Mouse (Mus musculus) spleen, adult 2 months (tissue): Measurements from ENCODE around the gene Chit1. TPM values are rescaled to one million over a fixed set of nuclear protein-coding genes. Genes with fewer than 3 reads are reported as not detected.

Experiments
- DNase-seq, 2 experiments: peaks; one replicate each; pipeline versions ENCODE4 v3.0.0 to v3.0.0-alpha.2; 2012 to 2021; ENCODE audit warnings: low spot score in 2 of 2, low read depth in 1 of 2
- H3K27ac ChIP-seq: fragments of 200-500 bp; 2 replicates; pipeline ENCODE4 v1.5.1; 2012; ENCODE audit warnings: low read length, inconsistent platforms; ENCODE audit not compliant: insufficient read depth
- H3K27me3 ChIP-seq: fragments of 200-500 bp; 2 replicates; pipeline ENCODE4 v1.6.1; 2012; ENCODE audit warnings: mild to moderate bottlenecking, moderate library complexity, low read length, inconsistent platforms; ENCODE audit not compliant: control insufficient read depth, insufficient read depth
- H3K36me3 ChIP-seq: fragments of 200-500 bp; 2 replicates; pipeline ENCODE4 v1.6.1; 2012; ENCODE audit warnings: mild to moderate bottlenecking, low read length, inconsistent platforms; ENCODE audit not compliant: control insufficient read depth, insufficient read depth
- H3K4me1 ChIP-seq: fragments of 200-500 bp; 2 replicates; pipeline ENCODE4 v1.6.1; 2011; ENCODE audit warnings: inconsistent platforms; ENCODE audit not compliant: control insufficient read depth, insufficient read depth, insufficient read length
- H3K4me3 ChIP-seq: fragments of 200-500 bp; 2 replicates; pipeline ENCODE4 v1.5.1; 2011; ENCODE audit warnings: mild to moderate bottlenecking, inconsistent platforms; ENCODE audit not compliant: insufficient read depth, insufficient read length; ENCODE audit errors: extremely low read depth
- CTCF ChIP-seq: fragments of 200-500 bp; IDR thresholded peaks from 2 replicates; pipeline ENCODE4 v1.5.1; 2011; ENCODE audit warnings: mild to moderate bottlenecking, inconsistent platforms; ENCODE audit not compliant: insufficient read depth, insufficient read length, insufficient replicate concordance; ENCODE audit errors: extremely low read depth
- POLR2A ChIP-seq: fragments of 200-500 bp; IDR thresholded peaks from 2 replicates; pipeline ENCODE4 v1.6.1; 2011; ENCODE audit warnings: low read depth, low read length, inconsistent platforms
- WGBS: fragments of 180-500 bp; shearing (Covaris S2); methylation state at CpG from one replicate; pipeline ENCODE4 v1.1.7; 2018; 5-methylcytosine and 5-hydroxymethylcytosine counted together
- polyA plus RNA-seq: library from polyadenylated mRNA; depleted of rRNA; stranded (reverse); fragments of >200 nt; gene quantifications from 2 replicates; pipeline ENCODE4 v1.2.3, GENCODE M21; 2012

Gene Chit1
- polyA plus RNA-seq, 1 experiment, result not detected

GRCm38 (mm10) chr1:134184089-134184488, 73.0 kb downstream of the Chit1 start:
- no peaks in the 10 kb centered on the region for H3K27me3 ChIP-seq
- TF ChIP-seq POLR2A, result no peak
- no peak for TF ChIP-seq CTCF
- H3K36me3 ChIP-seq, result no peaks in the 10 kb centered on the region
- no peak overlapping the region for H3K27ac ChIP-seq
- no peak for DNase-seq
- H3K4me3 ChIP-seq, result no peak overlapping the region
- H3K4me1 ChIP-seq, result no peaks in the 10 kb centered on the region
- 52% methylated on average over 4 of the region's 4 CpGs for WGBS

- DNase-seq, result no peak
- no peak for TF ChIP-seq CTCF
- WGBS, result 92% methylated on average over 5 of the region's 5 CpGs
- Histone ChIP-seq H3K27ac (no peak overlapping the region), H3K36me3 (no peaks in the 10 kb centered on the region), H3K27me3 (no peaks in the 10 kb centered on the region), H3K4me1 (no peaks in the 10 kb centered on the region), H3K4me3 (no peak overlapping the region)
Measured at GRCm38 (mm10) chr1:134188217-134188616, 77.2 kb downstream of the Chit1 start.

GRCm38 (mm10) chr1:134188989-134189729, 78.1 kb downstream of the Chit1 start:
- H3K36me3 ChIP-seq, result no peaks in the 10 kb centered on the region
- no peak for DNase-seq
- WGBS, result 23% methylated on average over 12 of the region's 12 CpGs
- no peaks in the 10 kb centered on the region for H3K4me1 ChIP-seq
- H3K4me3 ChIP-seq, result no peak overlapping the region
- H3K27me3 ChIP-seq, result no peaks in the 10 kb centered on the region
- H3K27ac ChIP-seq, result no peak overlapping the region
- no peak for TF ChIP-seq POLR2A
- no peak for TF ChIP-seq CTCF

- Histone ChIP-seq H3K36me3 (no peaks in the 10 kb centered on the region), H3K27ac (no peak overlapping the region)
- 91% methylated on average over 5 of the region's 5 CpGs for WGBS
Measured at GRCm38 (mm10) chr1:134191192-134191591, 80.2 kb downstream of the Chit1 start.

GRCm38 (mm10) chr1:134192024-134192423, 81.0 kb downstream of the Chit1 start:
- Histone ChIP-seq H3K27me3 (no peaks in the 10 kb centered on the region), H3K4me3 (no peak overlapping the region), H3K27ac (no peak overlapping the region), H3K36me3 (no peaks in the 10 kb centered on the region), H3K4me1 (peaks cover 8% of the 10 kb centered on the region; the same call in 1 of the 2 replicates)
- no peak for TF ChIP-seq CTCF
- no peak for TF ChIP-seq POLR2A
- 74% methylated on average over 4 of the region's 4 CpGs for WGBS
- DNase-seq, result no peak

More at GRCm38 (mm10) chr1:134191192-134191591, 80.2 kb downstream of the Chit1 start:
- Histone ChIP-seq H3K4me3 (no peak overlapping the region), H3K27me3 (no peaks in the 10 kb centered on the region), H3K4me1 (peaks cover 7% of the 10 kb centered on the region; the same call in 1 of the 2 replicates)
- no peak for DNase-seq
- no peak for TF ChIP-seq CTCF
- TF ChIP-seq POLR2A, result no peak

GRCm38 (mm10) chr1:134193126-134193525, 82.1 kb downstream of the Chit1 start, which contains the start of gene Mybph:
Mybph (plus strand) TSS chr1:134193448.
- Histone ChIP-seq H3K36me3 (no peaks in the 10 kb centered on the region), H3K27me3 (no peaks in the 10 kb centered on the region), H3K4me1 (peaks cover 8% of the 10 kb centered on the region; the same call in 1 of the 2 replicates), H3K27ac (no peak within 1 kb of the TSS), H3K4me3 (no peak within 1 kb of the TSS)
- no peak for DNase-seq
- WGBS, result 44% methylated on average over 1 of the region's 1 CpGs
- no peak for TF ChIP-seq CTCF
- no peak for TF ChIP-seq POLR2A

- peaks cover 8% of the 10 kb centered on the region; the same call in 1 of the 2 replicates for H3K4me1 ChIP-seq
Measured at GRCm38 (mm10) chr1:134193674-134194197, 82.7 kb downstream of the Chit1 start.

More at GRCm38 (mm10) chr1:134193674-134194197, 82.7 kb downstream of the Chit1 start:
- TF ChIP-seq POLR2A (no peak), CTCF (no peak)
- Histone ChIP-seq H3K27me3 (no peaks in the 10 kb centered on the region), H3K36me3 (no peaks in the 10 kb centered on the region), H3K4me3 (no peak overlapping the region), H3K27ac (no peak overlapping the region)
- 74% methylated on average over 7 of the region's 7 CpGs for WGBS
- no peak for DNase-seq
